Mouse (Mus musculus) brain, embryonic 18.5 days (tissue): ENCODE results near the gene Gas7.

ENCODE experiments used
- DNase-seq: peaks from one replicate; pipeline ENCODE4 v3.0.0-alpha.2; 2012; ENCODE audit warnings: low read depth, low spot score

The Gas7 gene

GRCm38 (mm10) chr11:67533151-67533550 is 77.9 kb downstream of the Gas7 start:
- no peak for DNase-seq

GRCm38 (mm10) chr11:67535703-67536102 is 80.5 kb downstream of the Gas7 start:
- DNase-seq: no peak

- no peak for DNase-seq
Observed at GRCm38 (mm10) chr11:67536413-67536812, 81.2 kb downstream of the Gas7 start.

GRCm38 (mm10) chr11:67537353-67537752 is 82.1 kb downstream of the Gas7 start:
- DNase-seq: no peak

GRCm38 (mm10) chr11:67538557-67538956 is 83.3 kb downstream of the Gas7 start:
- DNase-seq: no peak

GRCm38 (mm10) chr11:67544656-67545432 is 89.6 kb downstream of the Gas7 start:
- no peak for DNase-seq

GRCm38 (mm10) chr11:67546582-67546981 is 91.3 kb downstream of the Gas7 start:
- DNase-seq: no peak

GRCm38 (mm10) chr11:67549306-67549705 is 94.1 kb downstream of the Gas7 start:
- peak; percentile 32 for DNase-seq

- no peak for DNase-seq
Observed at GRCm38 (mm10) chr11:67549762-67550488, 94.7 kb downstream of the Gas7 start.

GRCm38 (mm10) chr11:67552400-67552799 is 97.2 kb downstream of the Gas7 start:
- DNase-seq: no peak

GRCm38 (mm10) chr11:67554276-67554675 is 99.0 kb downstream of the Gas7 start:
- DNase-seq: no peak

GRCm38 (mm10) chr11:67556360-67556759 is 101.1 kb downstream of the Gas7 start:
- DNase-seq: no peak

- DNase-seq: no peak
Observed at GRCm38 (mm10) chr11:67558772-67559448, 103.7 kb downstream of the Gas7 start.

GRCm38 (mm10) chr11:67559522-67559921 is 104.3 kb downstream of the Gas7 start:
- DNase-seq: no peak

- DNase-seq: no peak
Observed at GRCm38 (mm10) chr11:67561631-67562030, 106.4 kb downstream of the Gas7 start.

- no peak for DNase-seq
Observed at GRCm38 (mm10) chr11:67563141-67563540, 107.9 kb downstream of the Gas7 start.

- no peak for DNase-seq
Observed at GRCm38 (mm10) chr11:67564003-67564637, 108.9 kb downstream of the Gas7 start.

- DNase-seq: no peak
Observed at GRCm38 (mm10) chr11:67565512-67565911, 110.3 kb downstream of the Gas7 start.

GRCm38 (mm10) chr11:67566704-67567103 is 111.5 kb downstream of the Gas7 start:
- DNase-seq: no peak

- DNase-seq: no peak
Observed at GRCm38 (mm10) chr11:67567184-67567583, 111.9 kb downstream of the Gas7 start.

GRCm38 (mm10) chr11:67567991-67568390 is 112.8 kb downstream of the Gas7 start:
- no peak for DNase-seq

- DNase-seq: no peak
Observed at GRCm38 (mm10) chr11:67568815-67569214, 113.6 kb downstream of the Gas7 start.
